Mouse (Mus musculus): ENCODE measurements at regions not wholly inside any gene's neighbourhood (a gene's known extent, or its start where the extent isn't known, plus 50 kb on each side); places are given as distances from the start of the nearest gene placed in this dataset.

- Histone ChIP-seq H3K4me2 (ENCODE audit: low read depth) (no peak overlapping the region), H3ac (ENCODE audit: control insufficient read depth, insufficient read length) (no peak overlapping the region), H3K36me3 (ENCODE audit: control insufficient read depth, insufficient read depth) (no peaks in the 10 kb centered on the region), H3K27me3 (ENCODE audit: control insufficient read depth, insufficient read depth, insufficient read length) (no peaks in the 10 kb centered on the region), H3K4me3 (no peak overlapping the region), H3K79me2 (ENCODE audit: control insufficient read depth, insufficient read depth) (no peaks in the 10 kb centered on the region)
- TF ChIP-seq MAX (IDR thresholded peaks at IDR 0.05; ENCODE audit: low read depth) (no peak), POLR2AphosphoS2 (IDR thresholded peaks at IDR 0.05; ENCODE audit: insufficient read length, low read depth) (no peak), E2F4 (IDR thresholded peaks at IDR 0.05; ENCODE audit: insufficient read depth) (no peak), TCF3 (IDR thresholded peaks at IDR 0.05; ENCODE audit: insufficient read length, low read depth) (no peak)
Observed at GRCm38 (mm10) chr7:71488016-71488650, 136.8 kb upstream of the Gm10295 start.

- H3K27me3 ChIP-seq (ENCODE audit: control insufficient read depth, insufficient read depth, insufficient read length) = no peaks in the 10 kb centered on the region
- TF ChIP-seq MYOD1 (IDR thresholded peaks at IDR 0.05; ENCODE audit: control insufficient read depth in 1 of 3, insufficient read length in 2 of 3, low read depth in 2 of 3) = no peak
- no peak for TF ChIP-seq REST (IDR thresholded peaks at IDR 0.05; ENCODE audit: insufficient read depth, insufficient read length)
- TF ChIP-seq TCF3 (IDR thresholded peaks at IDR 0.05; ENCODE audit: insufficient read length, low read depth) = no peak
- no peaks in the 10 kb centered on the region for H3K79me2 ChIP-seq (ENCODE audit: control insufficient read depth, insufficient read depth)
- H3K4me3 ChIP-seq = no peak overlapping the region
- no peaks in the 10 kb centered on the region for H3K36me3 ChIP-seq (ENCODE audit: control insufficient read depth, insufficient read depth)
- H3K4me2 ChIP-seq (ENCODE audit: low read depth) = no peak overlapping the region
- no peak overlapping the region for H3ac ChIP-seq (ENCODE audit: control insufficient read depth, insufficient read length)
Observed at GRCm38 (mm10) chr7:71475383-71475782, 124.1 kb upstream of the Gm10295 start.

- Histone ChIP-seq H3K79me2 (ENCODE audit: control insufficient read depth, insufficient read depth) (no peaks in the 10 kb centered on the region), H3K4me2 (ENCODE audit: low read depth) (no peak overlapping the region), H3K4me3 (no peak overlapping the region), H3K36me3 (ENCODE audit: control insufficient read depth, insufficient read depth) (no peaks in the 10 kb centered on the region), H3K27me3 (ENCODE audit: control insufficient read depth, insufficient read depth, insufficient read length) (no peaks in the 10 kb centered on the region), H3ac (ENCODE audit: control insufficient read depth, insufficient read length) (no peak overlapping the region)
- no peak for TF ChIP-seq E2F4 (IDR thresholded peaks at IDR 0.05; ENCODE audit: insufficient read depth)
- no peak for TF ChIP-seq TCF3 (IDR thresholded peaks at IDR 0.05; ENCODE audit: insufficient read length, low read depth)
- no peak for TF ChIP-seq MYOD1 (IDR thresholded peaks at IDR 0.05; ENCODE audit: control insufficient read depth in 1 of 3, insufficient read length in 2 of 3, low read depth in 2 of 3)
- TF ChIP-seq TCF12 (IDR thresholded peaks at IDR 0.05; ENCODE audit: insufficient read depth, poor library complexity, severe bottlenecking) = no peak
- TF ChIP-seq USF1 (IDR thresholded peaks at IDR 0.05; ENCODE audit: low read depth) = no peak
- TF ChIP-seq POLR2AphosphoS2 (IDR thresholded peaks at IDR 0.05; ENCODE audit: insufficient read length, low read depth) = no peak
- no peak for TF ChIP-seq POLR2A (IDR thresholded peaks at IDR 0.05; ENCODE audit: insufficient read length, low read depth)
- TF ChIP-seq MYOG (IDR thresholded peaks at IDR 0.05; ENCODE audit: control insufficient read depth in 1 of 3, insufficient read depth in 1 of 3, insufficient read length in 2 of 3, low read depth in 2 of 3) = no peak
- TF ChIP-seq CEBPB (IDR thresholded peaks at IDR 0.05; ENCODE audit: insufficient read depth, poor library complexity, severe bottlenecking) = no peak
Observed at GRCm38 (mm10) chr7:71472384-71473141, 121.3 kb upstream of the Gm10295 start.

- H3ac ChIP-seq (ENCODE audit: control insufficient read depth, insufficient read length) = no peak overlapping the region
- H3K79me2 ChIP-seq (ENCODE audit: control insufficient read depth, insufficient read depth) = no peaks in the 10 kb centered on the region
- H3K4me3 ChIP-seq = no peak overlapping the region
- H3K36me3 ChIP-seq (ENCODE audit: control insufficient read depth, insufficient read depth) = no peaks in the 10 kb centered on the region
- no peak for TF ChIP-seq MAX (IDR thresholded peaks at IDR 0.05; ENCODE audit: low read depth)
- no peak for TF ChIP-seq USF1 (IDR thresholded peaks at IDR 0.05; ENCODE audit: low read depth)
- no peak for TF ChIP-seq POLR2AphosphoS2 (IDR thresholded peaks at IDR 0.05; ENCODE audit: insufficient read length, low read depth)
- TF ChIP-seq TCF12 (IDR thresholded peaks at IDR 0.05; ENCODE audit: insufficient read depth, poor library complexity, severe bottlenecking) = no peak
- no peak for TF ChIP-seq MYOD1 (IDR thresholded peaks at IDR 0.05; ENCODE audit: control insufficient read depth in 1 of 3, insufficient read length in 2 of 3, low read depth in 2 of 3)
- TF ChIP-seq E2F4 (IDR thresholded peaks at IDR 0.05; ENCODE audit: insufficient read depth) = no peak
- no peak for TF ChIP-seq MYOG (IDR thresholded peaks at IDR 0.05; ENCODE audit: control insufficient read depth in 1 of 3, insufficient read depth in 1 of 3, insufficient read length in 2 of 3, low read depth in 2 of 3)
- TF ChIP-seq TCF3 (IDR thresholded peaks at IDR 0.05; ENCODE audit: insufficient read length, low read depth) = no peak
- no peak for TF ChIP-seq REST (IDR thresholded peaks at IDR 0.05; ENCODE audit: insufficient read depth, insufficient read length)
- TF ChIP-seq SRF (IDR thresholded peaks at IDR 0.05; ENCODE audit: control insufficient read depth, insufficient read length, low read depth) = no peak
- no peak for TF ChIP-seq CEBPB (IDR thresholded peaks at IDR 0.05; ENCODE audit: insufficient read depth, poor library complexity, severe bottlenecking)
- H3K27me3 ChIP-seq (ENCODE audit: control insufficient read depth, insufficient read depth, insufficient read length) = no peaks in the 10 kb centered on the region
- H3K4me2 ChIP-seq (ENCODE audit: low read depth) = no peak overlapping the region
Observed at GRCm38 (mm10) chr7:71471658-71472383, 120.5 kb upstream of the Gm10295 start.

- Histone ChIP-seq H3K27me3 (ENCODE audit: control insufficient read depth, insufficient read depth, insufficient read length) (no peaks in the 10 kb centered on the region), H3K79me2 (ENCODE audit: control insufficient read depth, insufficient read depth) (no peaks in the 10 kb centered on the region), H3K4me2 (ENCODE audit: low read depth) (no peak overlapping the region), H3K4me3 (no peak overlapping the region), H3ac (ENCODE audit: control insufficient read depth, insufficient read length) (no peak overlapping the region), H3K36me3 (ENCODE audit: control insufficient read depth, insufficient read depth) (no peaks in the 10 kb centered on the region)
- TF ChIP-seq TCF3 (IDR thresholded peaks at IDR 0.05; ENCODE audit: insufficient read length, low read depth) (no peak), TCF12 (IDR thresholded peaks at IDR 0.05; ENCODE audit: insufficient read depth, poor library complexity, severe bottlenecking) (no peak), POLR2A (IDR thresholded peaks at IDR 0.05; ENCODE audit: insufficient read length, low read depth) (no peak), SRF (IDR thresholded peaks at IDR 0.05; ENCODE audit: control insufficient read depth, insufficient read length, low read depth) (no peak), CEBPB (IDR thresholded peaks at IDR 0.05; ENCODE audit: insufficient read depth, poor library complexity, severe bottlenecking) (no peak), USF1 (IDR thresholded peaks at IDR 0.05; ENCODE audit: low read depth) (no peak), MAX (IDR thresholded peaks at IDR 0.05; ENCODE audit: low read depth) (no peak), MYOG (IDR thresholded peaks at IDR 0.05; ENCODE audit: control insufficient read depth in 1 of 3, insufficient read depth in 1 of 3, insufficient read length in 2 of 3, low read depth in 2 of 3) (no peak), MYOD1 (IDR thresholded peaks at IDR 0.05; ENCODE audit: control insufficient read depth in 1 of 3, insufficient read length in 2 of 3, low read depth in 2 of 3) (no peak), REST (IDR thresholded peaks at IDR 0.05; ENCODE audit: insufficient read depth, insufficient read length) (no peak), POLR2AphosphoS2 (IDR thresholded peaks at IDR 0.05; ENCODE audit: insufficient read length, low read depth) (no peak), E2F4 (IDR thresholded peaks at IDR 0.05; ENCODE audit: insufficient read depth) (no peak)
Observed at GRCm38 (mm10) chr7:71471319-71471657, 120.0 kb upstream of the Gm10295 start.

Data from myocyte (in vitro differentiated cells).